Comparison of ENCODE assay signal across 9 mouse cellular contexts in genomic region chr1:174674586-174674985, GRCm38 (mm10).
DNase-seq lines count a peak whose midpoint lies in the region; ATAC-seq and TF ChIP-seq lines count a peak whose summit lies in the region.
"Had no signal": no experiment of that assay in that cellular context is flagged by ENCODE, and none has a peak within 500 bp of the region (broad histone marks: within the 10 kb centered on the region; RNA-seq: fewer than 3 reads in every experiment).

No protein-coding gene starts in this region.

- H3K27ac ChIP-seq in kidney, postnatal 0 days: no peak overlapping the region
- H3K27ac ChIP-seq in ES-Bruce4 (ENCODE audit: insufficient read depth, low read length): no peak overlapping the region
- no peak overlapping the region for H3K27ac ChIP-seq in hindbrain, embryonic 13.5 days

- ATAC-seq in CD4-positive, CD25-positive, alpha-beta regulatory T cell, adult 4 months: no peak
- no peak for ATAC-seq in kidney, postnatal 0 days (replicated peaks; ENCODE audit: low FRiP score, low read depth)
- peak; percentile 76 for ATAC-seq in common myeloid progenitor, adult 5-6 weeks (replicated peaks; ENCODE audit: low read depth, poor library complexity, severe bottlenecking)
- no peak for ATAC-seq in hindbrain, embryonic 13.5 days (ENCODE audit: low FRiP score)

- 62% methylated on average over 8 of the region's 8 CpGs for WGBS in kidney, postnatal 0 days
- 62% methylated on average over 8 of the region's 8 CpGs for WGBS in hindbrain, embryonic 13.5 days

- 0 out of 2 replicates have a peak, but pooled peaks have one; percentile 28 for TF ChIP-seq CTCF in kidney, postnatal 0 days (IDR thresholded peaks at IDR 0.05; ENCODE audit: low read depth)
- TF ChIP-seq CTCF in ES-Bruce4 (IDR thresholded peaks at IDR 0.05; ENCODE audit: low read depth, low read length): peak; percentile 40

- TF ChIP-seq EP300 in ES-Bruce4 (IDR thresholded peaks at IDR 0.05; ENCODE audit: insufficient read depth, low read depth, low read length): no peak

- TF ChIP-seq POLR2A in ES-Bruce4 (IDR thresholded peaks at IDR 0.05; ENCODE audit: insufficient read depth, low read length): no peak

- DNase-seq in CD4-positive, CD25-positive, alpha-beta regulatory T cell, adult 2 months (ENCODE audit: low read depth, low spot score): peak; percentile 1
- no peak for DNase-seq in kidney, postnatal 0 days (ENCODE audit: low spot score)
- no peak for DNase-seq in kidney, postnatal 4 days
- DNase-seq in cerebellum, postnatal 36 days: no peak
- DNase-seq: kidney, adult 11 months had no signal

- H3K4me2 ChIP-seq in kidney, postnatal 0 days (ENCODE audit: low read length): no peak overlapping the region
- H3K4me2 ChIP-seq in hindbrain, embryonic 13.5 days: no peak overlapping the region

- H3K4me3 ChIP-seq in kidney, postnatal 0 days (replicated peaks; ENCODE audit: low read depth, low read length): no peak overlapping the region
- H3K4me3 ChIP-seq in ES-Bruce4 (ENCODE audit: low read depth, low read length): no peak overlapping the region
- no peak overlapping the region for H3K4me3 ChIP-seq in hindbrain, embryonic 13.5 days

- no peaks in the 10 kb centered on the region for H3K9me3 ChIP-seq in kidney, postnatal 0 days (replicated peaks; ENCODE audit: low read length)
- no peaks in the 10 kb centered on the region for H3K9me3 ChIP-seq in ES-Bruce4 (replicated peaks; ENCODE audit: control insufficient read depth, insufficient read depth, low read length, poor library complexity, severe bottlenecking)
- no peaks in the 10 kb centered on the region for H3K9me3 ChIP-seq in hindbrain, embryonic 13.5 days

- no peaks in the 10 kb centered on the region for H3K27me3 ChIP-seq in kidney, postnatal 0 days (ENCODE audit: insufficient read depth, low read length)
- no peaks in the 10 kb centered on the region for H3K27me3 ChIP-seq in ES-Bruce4 (ENCODE audit: control insufficient read depth, insufficient read depth, low read length, poor library complexity, severe bottlenecking)
- no peaks in the 10 kb centered on the region for H3K27me3 ChIP-seq in hindbrain, embryonic 13.5 days

- H3K36me3 ChIP-seq in kidney, postnatal 0 days (ENCODE audit: insufficient read depth, low read length): no peaks in the 10 kb centered on the region
- no peaks in the 10 kb centered on the region for H3K36me3 ChIP-seq in ES-Bruce4 (ENCODE audit: control insufficient read depth, insufficient read depth, low read length, poor library complexity, severe bottlenecking)
- 0 out of 2 replicates have a peak, but pooled peaks cover 3% of the 10 kb centered on the region for H3K36me3 ChIP-seq in hindbrain, embryonic 13.5 days

- H3K9ac ChIP-seq in kidney, postnatal 0 days (ENCODE audit: low read depth, low read length): no peak overlapping the region
- no peak overlapping the region for H3K9ac ChIP-seq in ES-Bruce4 (ENCODE audit: low read depth, poor library complexity, severe bottlenecking)
- no peak overlapping the region for H3K9ac ChIP-seq in hindbrain, embryonic 13.5 days

- no peaks in the 10 kb centered on the region for H3K4me1 ChIP-seq in kidney, postnatal 0 days (replicated peaks; ENCODE audit: insufficient read depth, low read length)
- H3K4me1 ChIP-seq in ES-Bruce4 (ENCODE audit: control insufficient read depth, insufficient read depth, low read length): peaks cover 7% of the 10 kb centered on the region
- H3K4me1 ChIP-seq in hindbrain, embryonic 13.5 days (replicated peaks): peaks cover 6% of the 10 kb centered on the region; the same call in 1 of the 2 replicates
